Mouse (Mus musculus) midbrain, embryonic 14.5 days (tissue): Measurements from ENCODE around the gene Osbpl8. TPM values are rescaled to one million over a fixed set of nuclear protein-coding genes. Genes with fewer than 3 reads are reported as not detected.
A peak's percentile ranks its signal among the peaks of the same experiment; 100 is the strongest.

Source experiments
- ATAC-seq: fragments of 200-750 bp; cut with Nextera tagmentation; 2 replicates; pipeline ENCODE4 v1.8.0; 2017; ENCODE audit warnings: moderate number of reproducible peaks, moderate library complexity; ENCODE audit not compliant: low FRiP score, low TSS enrichment
- DNase-seq: peaks from one replicate; pipeline ENCODE4 v3.0.0-alpha.2; 2015
- H3K27ac ChIP-seq: fragments of 300-500 bp; sonication (generic); replicated peaks from 2 replicates; pipeline ENCODE4 v1.5.1; 2014; ENCODE audit warnings: mild to moderate bottlenecking, low read depth, low read length, moderate library complexity
- H3K27me3 ChIP-seq: fragments of 300-500 bp; sonication (generic); 2 replicates; pipeline ENCODE4 v1.6.1; 2014; ENCODE audit warnings: low read length, control low read depth, mixed read lengths; ENCODE audit not compliant: control insufficient read depth, insufficient read depth
- H3K36me3 ChIP-seq: fragments of 300-500 bp; sonication (generic); 2 replicates; pipeline ENCODE4 v1.6.1; 2014; ENCODE audit warnings: low read length, control low read depth; ENCODE audit not compliant: control insufficient read depth, insufficient read depth
- H3K4me1 ChIP-seq: fragments of 300-500 bp; sonication (generic); 2 replicates; pipeline ENCODE4 v1.6.1; 2014; ENCODE audit warnings: mild to moderate bottlenecking, antibody characterized with exemption, low read length, control low read depth; ENCODE audit not compliant: control insufficient read depth, insufficient read depth
- H3K4me2 ChIP-seq: fragments of 300-500 bp; sonication (generic); 2 replicates; pipeline ENCODE4 v1.6.1; 2014; ENCODE audit warnings: mild to moderate bottlenecking, low read length, moderate library complexity
- H3K4me3 ChIP-seq: fragments of 300-500 bp; sonication (generic); replicated peaks from 2 replicates; pipeline ENCODE4 v1.5.1; 2014; ENCODE audit warnings: low read depth, low read length
- H3K9ac ChIP-seq: fragments of 300-500 bp; sonication (generic); replicated peaks from 2 replicates; pipeline ENCODE4 v1.6.1; 2014; ENCODE audit warnings: mild to moderate bottlenecking, low read length, moderate library complexity
- H3K9me3 ChIP-seq: fragments of 300-500 bp; sonication (generic); 2 replicates; pipeline ENCODE4 v1.6.1; 2016; ENCODE audit warnings: low read length, control low read depth, mixed read lengths; ENCODE audit not compliant: control insufficient read depth
- WGBS: fragments of 180-500 bp; shearing (Covaris S2); extraction: QIAGEN DNeasy Blood & Tissue Kit; methylation state at CpG from one replicate; pipeline ENCODE4 v1.1.7; 2014; 5-methylcytosine and 5-hydroxymethylcytosine counted together
- polyA plus RNA-seq: library from polyadenylated mRNA; unstranded; fragments of >200 nt; fragmentation: Nextera tagmentation; extraction: Ambion mirVana; gene quantifications from 2 replicates; pipeline ENCODE4 v1.2.1, GENCODE M21; 2014

Gene Osbpl8
- polyA plus RNA-seq, 1 experiment from 2014 or later, result 19.0 TPM

GRCm38 (mm10) chr10:111314636-111315395 is 150.3 kb downstream of the Osbpl8 start:
- WGBS, result 82% methylated on average over 10 of the region's 10 CpGs
- ATAC-seq (no peak), DNase-seq (no peak)
- Histone ChIP-seq H3K4me2 (no peak overlapping the region), H3K27me3 (no peaks in the 10 kb centered on the region), H3K9ac (no peak overlapping the region), H3K36me3 (no peaks in the 10 kb centered on the region), H3K4me3 (no peak overlapping the region), H3K27ac (no peak overlapping the region), H3K4me1 (no peaks in the 10 kb centered on the region), H3K9me3 (no peaks in the 10 kb centered on the region)

DNA sequence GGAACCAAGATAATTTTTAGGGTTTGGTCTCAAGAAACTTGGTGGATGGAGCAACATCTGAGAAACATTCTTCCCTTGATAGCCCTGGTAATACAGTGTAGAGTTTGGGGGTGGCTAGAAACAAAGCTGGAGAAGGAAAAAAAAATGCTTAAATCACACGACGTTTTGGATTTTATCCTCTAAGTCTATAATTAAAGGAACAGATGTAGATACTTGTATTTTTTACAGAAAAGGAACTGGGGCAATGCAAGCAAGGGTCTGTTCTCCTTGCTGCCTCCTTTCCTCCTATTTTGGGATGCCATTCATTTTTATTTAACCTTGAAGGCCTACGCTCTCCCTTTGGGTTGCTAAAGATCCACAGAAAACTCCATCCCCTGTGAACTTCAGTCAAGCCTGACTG is 151.4 kb downstream of the Osbpl8 start:
- no peak for DNase-seq
- no peaks in the 10 kb centered on the region for H3K4me1 ChIP-seq
- H3K4me3 ChIP-seq, result no peak overlapping the region
- H3K27me3 ChIP-seq, result no peaks in the 10 kb centered on the region
- ATAC-seq, result no peak
- H3K9ac ChIP-seq, result no peak overlapping the region
- H3K36me3 ChIP-seq, result no peaks in the 10 kb centered on the region
- no peaks in the 10 kb centered on the region for H3K9me3 ChIP-seq
- no peak overlapping the region for H3K27ac ChIP-seq
- WGBS, result 76% methylated on average over 3 of the region's 3 CpGs
- H3K4me2 ChIP-seq, result no peak overlapping the region

- no peak overlapping the region for H3K4me3 ChIP-seq
- WGBS, result 59% methylated on average over 3 of the region's 3 CpGs
- DNase-seq, result peak; percentile 72
Observed at GRCm38 (mm10) chr10:111318021-111318420, 153.5 kb downstream of the Osbpl8 start.

DNA sequence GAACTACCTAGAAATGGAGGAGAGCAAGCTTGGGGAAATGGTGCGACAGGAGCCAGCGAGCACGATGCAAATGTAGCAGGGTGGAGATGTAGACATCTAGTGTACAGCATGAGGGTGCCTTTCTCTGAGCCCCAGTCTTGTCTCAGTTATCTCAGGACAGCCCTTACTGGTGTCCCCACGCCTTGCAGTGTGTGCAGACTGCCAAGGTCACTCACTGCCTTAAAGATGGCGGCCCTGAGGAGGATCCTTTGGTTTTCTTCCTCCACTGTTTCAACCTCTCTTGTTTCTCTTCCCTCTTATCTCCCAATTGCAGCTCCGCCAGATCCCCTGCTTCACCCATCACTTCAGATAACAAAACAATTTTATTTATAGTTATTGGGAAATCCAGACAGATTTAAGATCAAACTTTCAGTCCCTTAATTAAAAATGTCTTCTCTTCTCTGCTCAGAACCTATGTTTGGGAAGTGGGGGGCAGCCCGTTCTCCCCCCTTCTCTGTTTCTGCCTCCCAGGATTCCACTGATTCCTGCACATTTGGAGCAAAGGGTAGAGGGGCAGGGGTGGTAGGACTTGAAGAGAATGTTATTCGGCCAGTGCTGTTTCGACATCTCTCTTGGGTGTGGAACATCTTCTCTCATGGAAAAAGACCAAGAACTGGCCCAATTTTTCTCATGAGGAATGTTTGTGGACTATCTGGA is 154.4 kb downstream of the Osbpl8 start:
- no peaks in the 10 kb centered on the region for H3K27me3 ChIP-seq
- H3K9me3 ChIP-seq, result no peaks in the 10 kb centered on the region
- H3K4me1 ChIP-seq, result no peaks in the 10 kb centered on the region
- no peaks in the 10 kb centered on the region for H3K36me3 ChIP-seq
- H3K4me3 ChIP-seq, result no peak overlapping the region
- 93% methylated on average over 9 of the region's 9 CpGs for WGBS
- ATAC-seq (no peak), DNase-seq (no peak)
- H3K9ac ChIP-seq, result no peak overlapping the region
- H3K4me2 ChIP-seq, result no peak overlapping the region
- no peak overlapping the region for H3K27ac ChIP-seq

More at GRCm38 (mm10) chr10:111318021-111318420, 153.5 kb downstream of the Osbpl8 start:
- Histone ChIP-seq H3K9me3 (no peaks in the 10 kb centered on the region), H3K9ac (no peak overlapping the region), H3K27me3 (no peaks in the 10 kb centered on the region), H3K27ac (no peak overlapping the region), H3K4me2 (no peak overlapping the region), H3K36me3 (no peaks in the 10 kb centered on the region), H3K4me1 (no peaks in the 10 kb centered on the region)
- ATAC-seq, result no peak

GRCm38 (mm10) chr10:111320579-111320978 is 156.0 kb downstream of the Osbpl8 start:
- H3K4me3 ChIP-seq, result no peak overlapping the region
- H3K36me3 ChIP-seq, result no peaks in the 10 kb centered on the region
- H3K27me3 ChIP-seq, result no peaks in the 10 kb centered on the region
- no peak overlapping the region for H3K4me2 ChIP-seq
- H3K4me1 ChIP-seq, result no peaks in the 10 kb centered on the region
- ATAC-seq (no peak), DNase-seq (no peak)
- no peak overlapping the region for H3K9ac ChIP-seq
- no peak overlapping the region for H3K27ac ChIP-seq
- no peaks in the 10 kb centered on the region for H3K9me3 ChIP-seq

DNA sequence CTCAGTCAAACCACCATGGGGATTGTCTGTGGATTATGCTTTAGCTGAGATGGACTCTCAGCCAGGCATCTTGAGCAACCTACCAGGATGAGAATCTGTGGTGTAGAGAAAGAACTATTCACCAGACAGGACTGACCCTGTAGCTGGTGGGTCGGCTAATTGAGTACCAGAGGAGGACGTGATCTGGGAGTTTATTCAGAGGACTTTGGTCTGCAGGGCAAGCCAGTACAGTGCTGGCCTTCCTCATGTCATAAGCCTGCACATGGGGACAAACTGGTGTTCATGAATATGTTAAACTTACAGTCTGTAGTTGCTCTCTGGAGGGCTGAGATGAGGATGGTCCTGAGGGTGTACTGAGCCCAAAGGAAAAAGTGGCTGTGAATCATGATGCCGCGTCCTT is 163.4 kb downstream of the Osbpl8 start:
- H3K4me2 ChIP-seq, result no peak overlapping the region
- ATAC-seq, result no peak
- no peaks in the 10 kb centered on the region for H3K36me3 ChIP-seq
- H3K4me3 ChIP-seq, result no peak overlapping the region
- WGBS, result 85% methylated on average over 4 of the region's 4 CpGs
- DNase-seq, result no peak
- no peak overlapping the region for H3K9ac ChIP-seq
- H3K4me1 ChIP-seq, result no peaks in the 10 kb centered on the region
- no peak overlapping the region for H3K27ac ChIP-seq
- no peaks in the 10 kb centered on the region for H3K9me3 ChIP-seq
- H3K27me3 ChIP-seq, result no peaks in the 10 kb centered on the region

DNA sequence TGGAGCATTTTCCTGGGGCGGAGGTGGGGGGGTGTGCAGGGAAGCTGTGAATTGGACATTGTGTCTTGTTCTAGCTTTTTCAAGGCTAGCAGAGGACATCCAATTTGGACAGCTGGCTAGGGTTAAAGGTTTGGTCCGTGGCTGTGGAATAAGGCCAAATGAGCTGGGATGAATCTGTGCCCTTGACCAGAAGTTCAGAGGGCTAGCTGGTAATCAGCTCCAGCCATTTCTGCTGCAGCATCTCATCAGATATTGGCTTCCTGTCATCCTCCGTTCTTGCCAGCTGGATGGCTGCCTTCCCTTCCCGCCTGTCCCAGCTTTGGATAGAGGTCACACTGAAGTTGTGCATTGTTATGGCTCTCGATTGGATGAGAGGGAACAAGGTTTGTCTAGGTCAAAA is 164.8 kb downstream of the Osbpl8 start:
- H3K4me3 ChIP-seq, result no peak overlapping the region
- H3K4me2 ChIP-seq, result no peak overlapping the region
- H3K9me3 ChIP-seq, result no peaks in the 10 kb centered on the region
- no peak overlapping the region for H3K9ac ChIP-seq
- 90% methylated on average over 5 of the region's 5 CpGs for WGBS
- H3K36me3 ChIP-seq, result no peaks in the 10 kb centered on the region
- H3K27ac ChIP-seq, result no peak overlapping the region
- DNase-seq (no peak), ATAC-seq (no peak)
- no peaks in the 10 kb centered on the region for H3K4me1 ChIP-seq
- no peaks in the 10 kb centered on the region for H3K27me3 ChIP-seq

- no peak for DNase-seq
- WGBS, result 97% methylated on average over 2 of the region's 2 CpGs
- Histone ChIP-seq H3K27me3 (no peaks in the 10 kb centered on the region), H3K9me3 (no peaks in the 10 kb centered on the region), H3K4me1 (no peaks in the 10 kb centered on the region), H3K4me2 (no peak overlapping the region), H3K36me3 (no peaks in the 10 kb centered on the region), H3K27ac (no peak overlapping the region), H3K4me3 (no peak overlapping the region), H3K9ac (no peak overlapping the region)
- no peak for ATAC-seq
Observed at GRCm38 (mm10) chr10:111334902-111335301, 170.3 kb downstream of the Osbpl8 start.
